Mouse (Mus musculus) cerebellum, postnatal 36 days (tissue): ENCODE measurements around the gene Rpl18.

ENCODE experiments used
- DNase-seq, 2 experiments: peaks; one replicate each; pipeline ENCODE4 v3.0.0; 2021 to 2022; ENCODE audit warnings: mixed read lengths in 2 of 2

Gene Rpl18

GRCm38 (mm10) chr7:45733477-45733876, 18.2 kb downstream of the Rpl18 start:
- DNase-seq: no peak

- DNase-seq: peak; percentile 84 to 91
Measured at GRCm38 (mm10) chr7:45739162-45739763, 24.0 kb downstream of the Rpl18 start.

GRCm38 (mm10) chr7:45739820-45740219, 24.6 kb downstream of the Rpl18 start:
- DNase-seq: no peak

GRCm38 (mm10) chr7:45741308-45741707, 26.1 kb downstream of the Rpl18 start:
- no peak for DNase-seq

- no peak for DNase-seq
Measured at GRCm38 (mm10) chr7:45741777-45742176, 26.5 kb downstream of the Rpl18 start.

- peak; percentile 41 to 51 for DNase-seq
Measured at GRCm38 (mm10) chr7:45742338-45742737, 27.1 kb downstream of the Rpl18 start.

GRCm38 (mm10) chr7:45744387-45744786, 29.1 kb downstream of the Rpl18 start:
- peak; percentile 70 to 82 for DNase-seq

- DNase-seq: no peak
Measured at GRCm38 (mm10) chr7:45746518-45746917, 31.3 kb downstream of the Rpl18 start.

GRCm38 (mm10) chr7:45747450-45747849, 32.2 kb downstream of the Rpl18 start:
- DNase-seq: no peak

GRCm38 (mm10) chr7:45748110-45748509, 32.9 kb downstream of the Rpl18 start:
- DNase-seq: no peak

- no peak for DNase-seq
Measured at GRCm38 (mm10) chr7:45749401-45749800, 34.1 kb downstream of the Rpl18 start.

GRCm38 (mm10) chr7:45750162-45750561, 34.9 kb downstream of the Rpl18 start:
- DNase-seq: no peak

- no peak for DNase-seq
Measured at GRCm38 (mm10) chr7:45755703-45756102, 40.4 kb downstream of the Rpl18 start.

- no peak for DNase-seq
Measured at GRCm38 (mm10) chr7:45759400-45759799, 44.1 kb downstream of the Rpl18 start.

GRCm38 (mm10) chr7:45760151-45760550, 44.9 kb downstream of the Rpl18 start:
- DNase-seq: no peak

GRCm38 (mm10) chr7:45765995-45766394, 50.7 kb downstream of the Rpl18 start:
- no peak for DNase-seq

- DNase-seq: no peak
Measured at GRCm38 (mm10) chr7:45766764-45767163, 51.5 kb downstream of the Rpl18 start.

GRCm38 (mm10) chr7:45767500-45767899, 52.2 kb downstream of the Rpl18 start:
- DNase-seq: no peak
